Comparison of ENCODE assay signal across 13 mouse cellular contexts in the genomic region with DNA sequence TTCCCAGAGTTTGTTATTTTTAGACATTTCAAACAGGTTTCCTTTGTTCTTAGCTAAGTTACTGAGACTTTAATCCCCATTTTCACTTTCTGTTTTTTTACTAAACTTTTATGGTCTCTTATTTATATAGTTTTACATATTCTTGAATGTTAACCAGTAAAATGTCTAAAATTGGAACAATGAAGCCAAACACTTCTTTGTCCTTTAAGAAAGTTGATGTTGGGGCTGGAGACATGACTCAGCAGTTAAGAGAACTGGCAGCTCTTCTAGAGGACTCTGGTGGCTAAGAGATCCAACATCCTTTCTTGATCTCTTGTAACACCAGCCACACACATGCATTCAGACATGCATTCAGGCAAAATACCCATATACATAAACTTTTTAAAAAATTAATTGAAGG. TPM values are rescaled to one million over a fixed set of nuclear protein-coding genes. Genes with fewer than 3 reads are reported as not detected.
A peak's percentile ranks its signal among the peaks of the same experiment; 100 is the strongest.
DNase-seq lines count a peak whose midpoint lies in the region; ATAC-seq and TF ChIP-seq lines count a peak whose summit lies in the region.
"Had no signal": no experiment of that assay in that cellular context is flagged by ENCODE, and none has a peak within 500 bp of the region (broad histone marks: within the 10 kb centered on the region; RNA-seq: fewer than 3 reads in every experiment).

No protein-coding gene starts in this region.

- no peaks in the 10 kb centered on the region for H3K9me3 ChIP-seq in MEL (replicated peaks; ENCODE audit: insufficient read depth, low read length)
- H3K9me3 ChIP-seq: liver, embryonic 13.5 days; stomach, embryonic 15.5 days had no signal

- no peak for TF ChIP-seq EP300 in MEL (IDR thresholded peaks at IDR 0.05; ENCODE audit: low read depth in 1 of 2, low read length in 2 of 2)

- no peak for TF ChIP-seq RAD21 in MEL (IDR thresholded peaks at IDR 0.05; ENCODE audit: low read depth, low read length)

- H3K36me3 ChIP-seq in MEL (ENCODE audit: control insufficient read depth in 1 of 2, insufficient read depth in 2 of 2, low read length in 2 of 2), result peaks cover 42 to 50% of the 10 kb centered on the region in 2 experiments

- 0 out of 2 replicates have a peak, but pooled peaks have one; percentile 47 for ATAC-seq in common myeloid progenitor, adult 5-6 weeks (replicated peaks; ENCODE audit: low read depth, poor library complexity, severe bottlenecking)

- no peak overlapping the region for H3K27ac ChIP-seq in MEL (ENCODE audit: control insufficient read depth, low read depth, low read length)
- H3K27ac ChIP-seq: liver, embryonic 13.5 days; stomach, embryonic 15.5 days had no signal

- peaks cover 34% of the 10 kb centered on the region for H3K79me2 ChIP-seq in MEL (ENCODE audit: control insufficient read depth, insufficient read depth, low read length, poor library complexity)

- TF ChIP-seq POLR2A in MEL (IDR thresholded peaks at IDR 0.05; ENCODE audit: control insufficient read depth in 1 of 2, insufficient read depth in 1 of 2, low read depth in 1 of 2, low read length in 2 of 2, poor library complexity in 1 of 2), result no peak

- H3K27me3 ChIP-seq in MEL (ENCODE audit: control insufficient read depth in 1 of 2, insufficient read depth in 2 of 2, low read length in 2 of 2), result no peaks in the 10 kb centered on the region
- H3K27me3 ChIP-seq: liver, embryonic 13.5 days; stomach, embryonic 15.5 days had no signal

- H3K9ac ChIP-seq in MEL (ENCODE audit: control insufficient read depth, low read depth, low read length, poor library complexity, severe bottlenecking), result no peak overlapping the region
- H3K9ac ChIP-seq: liver, embryonic 13.5 days; stomach, embryonic 15.5 days had no signal

- TF ChIP-seq CTCF in MEL (IDR thresholded peaks at IDR 0.05 in 2 of 3, conservative IDR thresholded peaks at IDR 0.05 in 1 of 3; ENCODE audit: control insufficient read depth in 1 of 3, insufficient read depth in 1 of 3, low read depth in 2 of 3, low read length in 3 of 3, poor library complexity in 1 of 3, severe bottlenecking in 1 of 3), result no peak

- DNase-seq in kidney, adult 9 months, result peak; percentile 17
- no peak for DNase-seq in kidney, adult 18-20 months
- DNase-seq in 416B (ENCODE audit: low read depth) (peak; percentile 75), MEL (ENCODE audit: low read depth, low spot score) (peak; percentile 69), MN1 (ENCODE audit: low spot score) (no peak)
- DNase-seq in left cerebral cortex, postnatal 25 days (ENCODE audit: low spot score in 2 of 2), result no peak
- DNase-seq: cerebellum, postnatal 25 days; kidney, postnatal 36 days; liver, embryonic 13.5 days; thymus, postnatal 36 days had no signal

- H3K4me3 ChIP-seq in MEL (ENCODE audit: control insufficient read depth in 1 of 2, insufficient read depth in 1 of 2, low read depth in 2 of 2, low read length in 2 of 2), result no peak overlapping the region
- H3K4me3 ChIP-seq: liver, embryonic 13.5 days; stomach, embryonic 15.5 days had no signal

- intact Hi-C loops in left cerebral cortex, postnatal 25 days (cut with DNase I), result loop anchor here (5.0 kb wide), 1 partner anchor 157 kb away; no protein-coding TSS in a partner anchor

- peaks cover 0 to 10% of the 10 kb centered on the region in 2 experiments; a peak in 3 of 4 replicates for H3K4me1 ChIP-seq in MEL (ENCODE audit: control insufficient read depth in 1 of 2, insufficient read depth in 2 of 2, low read length in 2 of 2)
- H3K4me1 ChIP-seq: stomach, embryonic 15.5 days had no signal

TF ChIP-seq in MEL, 35 proteins besides CTCF, POLR2A, EP300 and RAD21:
- no peak for TF ChIP-seq SMC3 (IDR thresholded peaks at IDR 0.05; ENCODE audit: low read depth, low read length)
- peak; percentile 69; the same call in 1 of the 2 replicates for TF ChIP-seq GABPA (IDR thresholded peaks at IDR 0.05; ENCODE audit: low read depth, low read length)
- TF ChIP-seq MAFK (IDR thresholded peaks at IDR 0.05; ENCODE audit: borderline replicate concordance, low read depth, low read length), result peak; percentile 55; the same call in 1 of the 2 replicates

RNA-seq across cellular contexts. Expression of a gene that starts 14.1 kb away (rescaled TPM):
- 99.7 and 103 TPM in 2 replicates for total RNA-seq in MEL (2012; rRNA removed)
- polyA plus RNA-seq in MEL (2012; ENCODE audit: insufficient read depth in 1 of 2, insufficient read length in 2 of 2, low read depth in 1 of 2, low replicate concordance in 2 of 2, missing spikeins in 1 of 2), result 100 to 1,000 TPM in 1 of 2 experiments, 10 to 100 TPM in 1; 69.9 to 263 TPM
- total RNA-seq in common myeloid progenitor, adult 5-6 weeks (2017), result 114 and 119 TPM in 2 replicates
- 10 to 100 TPM; 51.7 to 55.8 TPM for total RNA-seq in left cerebral cortex, postnatal 25 days (2021)

RNA-seq across cellular contexts. Expression of a gene that starts 52.8 kb away (rescaled TPM):
- 55.5 and 63.1 TPM in 2 replicates for total RNA-seq in MEL (2012; rRNA removed)
- polyA plus RNA-seq in MEL (2012; ENCODE audit: insufficient read depth in 1 of 2, insufficient read length in 2 of 2, low read depth in 1 of 2, low replicate concordance in 2 of 2, missing spikeins in 1 of 2), result 100 to 1,000 TPM in 1 of 2 experiments, 10 to 100 TPM in 1; 40.5 to 181 TPM
- total RNA-seq in common myeloid progenitor, adult 5-6 weeks (2017), result 98.8 and 101 TPM in 2 replicates
- total RNA-seq in left cerebral cortex, postnatal 25 days (2021), result 10 to 100 TPM; 25.5 to 25.6 TPM

RNA-seq across cellular contexts. Expression of a gene that starts 53.1 kb away (rescaled TPM):
- total RNA-seq in MEL (2012; rRNA removed), result 2.3 and 3.6 TPM in 2 replicates
- 1 to 10 TPM in 1 of 2 experiments, not detected in 1; 3.0 TPM for polyA plus RNA-seq in MEL (2012; ENCODE audit: insufficient read depth in 1 of 2, insufficient read length in 2 of 2, low read depth in 1 of 2, low replicate concordance in 2 of 2, missing spikeins in 1 of 2)
- 25.7 and 32.1 TPM in 2 replicates for total RNA-seq in common myeloid progenitor, adult 5-6 weeks (2017)
- total RNA-seq in left cerebral cortex, postnatal 25 days (2021), result 1 to 10 TPM; 1.0 to 1.1 TPM
- polyA plus RNA-seq: small intestine, adult 2 months had no signal

Comparison
In these comparisons a context has a peak if more than half of its experiments do, and no peak if none do; other contexts are left out.
1. DNase-seq: peak in kidney, adult 9 months (single experiment), 416B (single experiment) and MEL (single experiment); none in kidney, adult 18-20 months (single experiment), MN1 (single experiment) and left cerebral cortex, postnatal 25 days (0 of 2).